Mouse (Mus musculus) layer of hippocampus, adult 11-12 months (tissue): ENCODE results near the gene Ralgps1.
A peak's percentile ranks its signal among the peaks of the same experiment; 100 is the strongest.

Experiments used
- DNase-seq: peaks from one replicate; pipeline ENCODE4 v3.0.0; 2022; ENCODE audit warnings: low spot score

The Ralgps1 gene

DNA sequence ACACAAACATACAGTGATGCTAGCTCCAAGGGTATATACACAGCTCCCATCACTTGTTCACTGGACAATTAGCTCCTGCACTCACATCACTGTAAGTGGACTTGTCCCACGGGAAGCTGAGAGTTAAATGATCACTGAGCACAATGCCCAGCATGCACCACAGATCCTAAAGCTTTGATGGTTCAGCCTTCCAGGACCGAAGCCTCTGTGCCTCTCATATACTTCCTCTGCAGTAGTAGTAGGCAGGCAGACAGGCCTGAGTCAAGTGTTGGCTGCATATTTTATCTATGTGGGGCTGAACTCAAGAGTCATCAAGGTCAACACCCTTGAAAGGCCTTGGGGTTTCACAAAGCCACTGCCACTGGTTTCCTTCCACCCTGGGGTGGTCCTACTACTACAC is 49.6 kb downstream of the Ralgps1 start:
- DNase-seq, result no peak

DNA sequence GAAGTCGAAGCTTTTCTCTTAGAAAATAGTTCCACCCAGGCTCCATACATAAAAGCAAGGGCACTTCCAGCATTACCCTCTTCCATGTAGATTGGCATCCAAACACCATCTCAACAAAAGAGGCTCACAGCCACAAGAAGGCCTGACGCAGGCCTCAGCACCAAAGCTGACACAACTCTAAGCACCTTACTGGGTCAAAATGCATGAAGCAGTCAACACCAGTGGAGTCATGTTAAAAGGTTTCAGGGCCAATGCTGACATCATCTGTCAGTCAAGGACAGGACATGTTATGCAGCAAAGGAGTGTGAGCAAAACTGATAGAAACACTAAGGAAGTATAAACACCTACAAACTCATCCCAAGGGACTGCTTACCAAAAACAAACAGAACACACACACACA is 50.3 kb downstream of the Ralgps1 start:
- no peak for DNase-seq

DNA sequence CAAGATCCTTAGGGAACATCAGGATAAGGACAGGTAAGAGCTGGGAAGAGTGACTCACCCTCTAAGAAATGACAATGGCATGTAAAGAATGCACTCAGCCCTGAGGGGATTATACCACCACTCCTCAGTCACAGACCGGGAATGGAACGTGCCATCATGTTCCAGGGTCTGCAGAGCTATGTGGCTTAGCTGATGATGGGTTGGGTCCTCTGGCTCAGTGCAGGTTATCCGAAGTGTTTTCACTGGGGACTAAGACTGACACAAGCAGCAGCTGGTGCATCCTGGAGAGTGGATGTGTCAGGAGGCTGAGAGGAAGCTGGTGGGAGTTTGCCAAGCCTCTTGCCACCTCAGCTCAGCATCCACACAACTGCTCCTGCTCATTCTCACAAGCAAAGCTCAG is 50.7 kb downstream of the Ralgps1 start:
- no peak for DNase-seq

DNA sequence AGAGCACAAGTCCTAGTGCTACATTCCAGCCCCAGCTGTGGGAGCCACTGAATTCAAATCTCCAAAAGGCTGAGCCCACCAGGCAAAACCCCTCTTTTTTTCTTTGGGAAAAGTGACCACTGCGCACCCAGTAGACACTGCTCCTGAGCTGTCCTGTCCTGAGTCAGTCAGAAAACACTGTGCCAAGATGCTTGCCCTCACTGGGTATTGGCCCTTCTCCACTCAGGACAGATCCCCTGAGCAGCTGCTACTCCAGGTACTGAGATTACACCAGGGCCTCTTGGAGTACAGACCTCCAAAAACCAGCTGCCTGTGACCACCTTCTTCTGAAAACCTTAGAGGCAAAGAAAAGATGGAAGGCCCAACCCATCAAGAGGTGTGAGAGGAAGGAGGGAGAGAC is 51.4 kb downstream of the Ralgps1 start:
- no peak for DNase-seq

DNA sequence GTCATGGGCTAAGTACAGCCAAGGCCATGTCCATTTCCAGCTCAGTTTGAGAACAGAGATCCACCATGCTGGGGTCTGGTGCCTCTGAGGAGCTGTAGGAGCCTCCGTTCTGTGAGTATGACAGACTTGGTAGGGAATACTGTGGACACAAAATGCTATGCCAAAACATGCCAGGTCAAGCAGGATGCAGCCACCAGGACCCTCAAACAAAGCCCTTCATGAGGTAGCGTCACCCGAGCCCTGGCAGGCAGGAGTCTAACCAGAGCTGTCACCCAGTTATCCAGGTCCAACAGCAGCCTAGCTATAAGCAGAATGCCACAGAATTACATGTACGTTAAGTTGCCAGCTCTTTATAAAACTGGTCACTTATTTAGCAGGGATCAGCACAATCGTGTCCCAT is 51.8 kb downstream of the Ralgps1 start:
- DNase-seq, result no peak

DNA sequence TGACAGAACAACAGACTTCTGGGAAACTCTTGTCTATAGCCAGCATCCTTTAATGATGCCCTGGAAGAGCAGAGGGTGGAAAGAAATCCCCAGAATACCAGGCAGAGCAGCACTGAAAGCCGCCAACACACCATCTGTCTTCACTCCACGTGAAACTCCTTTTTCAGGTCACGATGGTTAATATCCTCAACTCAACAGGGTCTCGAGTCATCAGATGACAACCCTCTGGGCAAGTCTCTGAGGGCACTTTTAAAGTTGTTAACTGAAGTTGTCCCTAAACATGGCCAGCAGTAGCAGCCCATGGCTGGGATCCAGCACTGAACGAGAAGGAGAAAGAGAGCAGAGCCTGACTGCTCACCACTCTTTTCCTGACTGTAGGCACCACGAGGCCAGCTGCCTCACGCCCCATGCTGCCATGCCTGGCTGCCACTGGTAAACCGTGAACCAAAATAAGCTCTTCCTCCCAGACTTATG is 52.8 kb downstream of the Ralgps1 start:
- DNase-seq, result peak; percentile 44

DNA sequence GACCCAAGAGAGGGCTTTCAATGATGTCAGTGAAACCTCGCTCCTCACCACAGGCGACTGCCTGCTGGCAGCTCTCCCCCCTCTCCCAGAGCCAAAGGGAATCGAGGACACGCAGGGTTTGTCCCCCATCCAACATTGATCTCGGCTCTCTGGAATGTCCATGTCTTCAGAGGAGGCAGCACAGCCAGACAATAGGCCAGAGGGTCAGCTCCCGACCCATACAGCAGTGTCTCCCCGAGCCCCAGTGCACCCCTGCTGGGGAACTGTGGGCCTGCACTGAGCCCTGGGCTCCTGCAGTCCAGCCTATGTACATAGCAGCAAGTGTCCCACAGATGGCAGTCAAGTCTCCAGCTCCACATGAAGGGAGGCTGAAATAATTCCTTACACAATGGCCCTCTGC is 54.8 kb downstream of the Ralgps1 start:
- DNase-seq, result peak; percentile 77

DNA sequence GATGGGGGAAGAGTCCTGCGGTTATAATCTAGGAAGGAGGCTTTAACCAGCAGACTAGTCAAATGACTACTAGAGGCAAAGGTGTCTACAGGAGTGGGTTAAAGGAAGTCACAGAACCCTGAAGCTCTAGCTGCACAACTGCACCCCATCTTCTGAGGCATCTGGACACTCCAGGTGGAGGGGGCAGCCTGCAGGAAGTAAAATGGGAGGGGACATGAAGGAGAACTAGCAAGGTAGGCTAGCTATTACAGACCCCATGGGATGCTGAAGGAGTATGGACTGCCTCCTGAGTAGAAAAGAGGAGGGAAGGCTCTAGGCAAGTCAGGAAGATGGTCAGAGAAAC is 55.3 kb downstream of the Ralgps1 start:
- no peak for DNase-seq

DNA sequence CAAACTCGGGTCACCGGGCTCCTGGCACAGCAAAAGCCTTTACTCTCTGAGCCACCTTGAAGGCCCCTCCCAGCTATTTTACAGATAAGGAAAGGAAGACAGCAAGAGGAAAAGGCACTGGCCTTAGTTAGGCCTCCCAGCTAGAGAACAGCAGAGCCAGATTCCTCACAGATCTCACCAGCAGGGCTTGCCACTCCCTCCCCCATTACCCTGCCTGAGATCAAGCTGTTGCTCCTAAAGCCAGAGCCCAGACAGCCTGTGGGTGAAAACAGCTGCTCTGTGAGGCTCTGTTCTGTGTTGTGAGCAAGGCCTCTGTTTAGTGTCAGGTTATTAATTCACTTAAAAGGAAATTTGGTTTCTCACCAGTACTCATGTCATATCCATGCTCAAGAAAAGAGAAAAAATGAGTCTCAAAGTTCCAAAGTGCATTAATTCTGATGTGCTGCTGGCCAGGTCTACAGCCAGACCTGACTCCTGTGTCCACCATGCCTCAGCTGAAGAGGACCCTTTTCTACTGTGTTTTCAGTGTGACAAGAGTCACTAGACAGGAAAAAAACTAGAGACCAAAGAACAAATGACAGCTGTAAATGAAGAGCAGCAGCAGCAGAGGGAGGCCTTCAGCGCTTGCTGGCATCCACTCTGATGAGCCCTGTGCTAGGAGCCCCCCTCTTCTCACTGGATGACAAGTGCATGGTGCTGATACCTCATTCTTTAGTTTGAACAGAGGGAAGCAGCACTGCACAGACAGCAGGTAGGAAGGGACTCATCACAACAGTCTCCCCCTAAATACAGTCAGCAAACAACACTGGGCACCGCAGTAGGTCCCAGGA is 55.8 kb downstream of the Ralgps1 start:
- peak; percentile 61 for DNase-seq

DNA sequence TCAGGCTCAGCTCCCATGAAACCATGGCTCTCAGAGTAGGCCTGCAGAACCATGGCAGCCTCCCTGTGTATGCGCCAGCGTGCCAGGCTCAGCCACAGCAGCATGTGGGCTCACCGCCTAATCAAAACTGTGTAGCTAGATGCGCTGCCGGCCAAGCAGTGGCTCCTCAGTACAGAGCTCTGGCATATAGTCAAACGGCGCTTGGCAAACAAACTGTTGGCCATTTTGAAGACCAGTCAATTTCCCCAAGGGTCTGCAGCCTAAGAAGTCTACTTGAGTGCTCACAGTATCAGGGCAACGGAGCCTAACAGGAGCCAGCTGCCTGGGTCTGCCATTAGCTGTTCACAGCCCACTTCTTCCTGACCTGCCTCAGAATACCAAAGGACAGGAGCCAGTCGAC is 61.9 kb downstream of the Ralgps1 start:
- peak; percentile 72 for DNase-seq

DNA sequence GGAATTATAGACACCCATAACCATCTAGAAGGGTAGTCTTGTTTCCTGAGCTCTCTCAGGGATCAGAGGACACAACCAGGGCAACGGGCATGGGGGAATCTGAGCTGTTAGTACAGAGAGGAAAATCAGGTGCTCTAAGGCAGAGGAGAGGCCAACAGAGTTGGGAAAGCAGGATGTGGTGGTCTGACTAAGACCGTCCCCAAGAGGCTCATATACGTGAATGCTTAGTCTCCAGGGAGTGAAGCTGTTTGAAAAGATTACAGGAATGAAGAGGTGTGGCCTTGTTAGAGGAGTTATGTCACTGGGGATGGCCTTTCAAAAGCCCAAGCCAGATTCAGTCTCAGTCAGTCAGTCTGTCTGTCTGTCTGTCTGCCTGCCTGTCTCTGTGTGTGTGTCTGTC is 64.7 kb downstream of the Ralgps1 start:
- DNase-seq, result no peak

DNA sequence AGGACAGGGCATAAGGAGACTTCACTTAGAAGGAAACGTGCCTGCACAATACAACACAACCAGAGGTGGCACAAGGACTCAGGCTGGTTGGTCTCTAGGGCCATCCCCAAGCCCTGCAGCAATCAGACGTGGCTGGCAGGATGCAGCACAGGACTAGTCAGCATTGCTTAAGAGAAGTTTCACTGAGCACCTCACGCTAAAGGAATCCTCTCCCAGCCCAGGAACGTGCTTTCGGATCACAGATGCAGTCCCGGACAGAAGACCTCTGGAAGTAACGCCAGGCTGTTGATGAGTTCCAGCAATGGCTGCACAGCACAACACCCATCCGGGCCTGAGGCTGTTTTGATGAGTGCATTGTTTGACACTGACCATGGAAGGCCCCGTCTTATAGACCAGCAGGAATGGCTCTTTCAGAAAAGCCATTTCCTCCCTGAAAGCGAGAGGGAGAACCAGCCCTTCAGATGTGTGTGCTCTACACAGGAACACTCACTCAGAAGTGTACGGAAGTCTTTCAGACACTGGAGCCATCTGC is 67.8 kb downstream of the Ralgps1 start:
- DNase-seq, result no peak

DNA sequence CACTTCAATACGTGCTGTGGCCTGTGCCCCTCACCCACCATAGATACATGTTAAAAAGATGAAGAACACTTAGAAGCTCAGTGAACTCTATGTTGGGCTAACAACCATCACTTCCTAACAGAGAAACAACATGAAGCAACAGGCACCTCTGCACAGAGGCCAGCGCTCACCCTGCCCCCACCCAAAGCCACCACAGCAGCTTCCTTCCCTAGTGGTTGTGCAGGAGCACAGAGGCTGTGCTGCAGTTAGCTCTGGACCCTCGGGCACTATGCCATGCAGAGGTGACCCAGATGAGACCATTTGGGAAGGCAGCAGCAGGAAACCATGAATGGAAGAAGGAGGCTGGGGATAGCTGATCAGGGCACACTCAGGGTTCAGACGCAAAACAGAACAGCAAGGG is 68.5 kb downstream of the Ralgps1 start:
- no peak for DNase-seq

DNA sequence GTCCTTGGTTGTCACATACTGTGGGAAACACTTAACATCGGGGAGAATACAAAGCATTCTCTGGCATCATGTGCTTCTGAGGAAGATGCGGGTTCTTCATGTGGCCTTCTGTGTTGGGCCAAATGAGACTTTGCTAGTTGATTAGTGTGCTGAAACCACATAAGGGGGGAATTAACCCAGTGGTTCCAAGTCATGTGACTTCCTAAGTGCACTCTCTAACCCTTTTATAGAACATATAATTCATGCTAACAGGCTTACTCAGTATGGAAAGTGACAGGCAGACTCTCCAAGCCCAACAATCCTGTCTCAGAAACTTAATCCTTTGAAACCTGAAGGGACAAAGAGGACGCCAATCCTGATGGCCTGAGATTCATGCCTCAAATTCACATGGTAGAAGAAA is 68.9 kb downstream of the Ralgps1 start:
- DNase-seq, result no peak

DNA sequence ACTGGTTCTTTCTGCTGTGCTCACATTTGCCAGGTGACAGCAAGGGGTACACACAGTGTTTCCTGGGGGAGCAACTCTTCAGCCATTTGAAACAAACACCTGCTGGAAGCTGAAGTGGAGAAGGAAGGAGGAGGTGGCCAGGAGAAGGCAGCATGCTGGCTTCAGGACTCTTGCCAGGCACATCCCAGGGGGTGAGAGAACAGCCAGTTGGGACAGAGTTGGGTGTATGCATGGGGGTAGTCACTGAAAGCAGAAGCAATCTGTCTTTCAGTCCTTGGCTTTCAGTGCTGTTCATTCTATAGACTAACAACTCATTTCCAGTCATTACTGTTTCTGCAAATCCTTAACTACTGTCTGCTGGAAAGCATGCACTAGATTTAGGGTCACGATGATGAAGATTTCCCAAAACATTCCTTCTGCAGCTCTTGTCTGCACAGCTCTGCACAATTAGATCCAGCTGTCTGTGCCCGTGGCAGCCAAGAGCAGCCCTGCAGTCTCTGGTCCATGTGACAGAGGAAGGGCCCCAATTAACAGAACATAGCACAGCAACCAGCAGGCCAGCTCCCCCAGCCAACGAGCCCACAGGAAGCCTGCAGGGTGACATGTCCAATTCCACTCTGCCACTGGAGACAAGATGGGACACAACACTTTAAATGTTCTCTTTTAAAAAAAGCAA is 70.8 kb downstream of the Ralgps1 start:
- no peak for DNase-seq

DNA sequence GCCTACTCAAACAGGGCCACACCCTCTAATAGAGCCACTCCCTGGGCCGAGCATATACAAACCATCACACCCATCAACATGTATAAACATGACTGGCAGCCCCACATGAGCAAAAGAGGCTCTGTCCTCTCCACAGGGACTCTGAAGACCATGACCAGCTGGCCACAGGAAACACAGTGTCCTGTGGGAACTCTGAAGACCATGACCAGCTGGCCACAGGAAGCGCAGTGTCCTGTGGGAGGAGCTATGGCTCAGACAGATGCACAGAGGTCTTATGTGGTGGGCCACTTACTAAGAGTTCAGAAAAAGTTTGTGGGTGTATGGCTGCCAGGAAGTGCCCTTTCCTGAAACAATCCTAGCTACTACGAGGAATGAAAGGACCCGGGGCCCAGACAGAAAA is 72.4 kb downstream of the Ralgps1 start:
- DNase-seq, result no peak

DNA sequence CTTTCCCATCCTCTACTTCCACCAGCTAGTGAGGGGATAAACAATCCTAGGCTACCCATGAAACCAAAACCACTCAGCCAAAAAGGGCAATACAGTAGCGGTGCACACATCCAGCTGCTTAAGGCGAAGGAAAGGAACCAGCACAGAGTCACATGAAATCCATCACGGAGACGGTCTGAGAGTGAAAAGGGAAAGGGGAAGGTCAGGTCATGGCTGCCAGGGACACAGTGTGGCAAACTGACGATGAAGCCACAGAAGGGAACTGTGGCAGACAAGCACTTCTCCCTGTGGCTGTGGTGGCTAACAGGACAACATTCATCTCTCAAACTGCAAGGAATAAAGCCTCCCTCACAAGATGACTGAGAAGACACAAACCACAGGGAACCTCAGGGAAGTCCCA is 76.2 kb downstream of the Ralgps1 start:
- DNase-seq, result no peak

DNA sequence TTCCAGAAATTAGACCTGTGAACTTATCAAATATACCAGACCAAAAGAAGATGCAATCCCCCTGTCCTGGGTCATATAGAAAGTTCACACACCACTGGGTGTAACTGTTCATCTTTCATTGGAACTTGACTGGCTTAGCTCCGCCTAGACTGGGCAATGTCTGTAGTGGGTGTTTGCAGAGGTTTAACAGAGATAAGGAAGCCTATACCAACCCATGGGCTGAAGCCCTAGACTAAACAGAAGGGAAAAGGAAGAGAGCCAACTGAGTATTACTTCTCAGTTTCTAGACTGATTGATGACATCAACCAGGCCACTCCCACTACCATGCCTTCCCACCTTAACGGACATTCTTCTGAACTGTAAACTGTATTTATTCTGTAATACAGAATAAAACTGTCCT is 79.2 kb downstream of the Ralgps1 start:
- DNase-seq, result no peak

DNA sequence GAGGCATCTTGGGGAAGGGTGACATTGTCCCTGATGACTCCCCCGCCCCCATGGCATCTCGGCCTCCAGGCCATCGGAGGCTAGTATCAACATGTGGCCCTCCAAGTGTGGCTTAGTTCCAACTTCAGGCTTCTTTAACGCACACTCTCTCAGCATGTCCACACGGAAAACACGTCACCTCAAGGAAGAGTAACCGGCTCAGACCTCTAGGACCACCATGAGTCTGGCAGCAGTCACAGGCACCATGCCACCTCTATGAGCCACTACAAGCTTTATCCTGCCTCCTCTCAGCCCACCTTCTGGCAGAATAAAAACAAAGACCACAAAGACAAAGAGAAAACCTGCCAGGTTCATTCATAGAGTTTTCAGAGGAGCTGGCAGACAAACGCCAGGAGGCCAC is 80.8 kb downstream of the Ralgps1 start:
- DNase-seq, result no peak

DNA sequence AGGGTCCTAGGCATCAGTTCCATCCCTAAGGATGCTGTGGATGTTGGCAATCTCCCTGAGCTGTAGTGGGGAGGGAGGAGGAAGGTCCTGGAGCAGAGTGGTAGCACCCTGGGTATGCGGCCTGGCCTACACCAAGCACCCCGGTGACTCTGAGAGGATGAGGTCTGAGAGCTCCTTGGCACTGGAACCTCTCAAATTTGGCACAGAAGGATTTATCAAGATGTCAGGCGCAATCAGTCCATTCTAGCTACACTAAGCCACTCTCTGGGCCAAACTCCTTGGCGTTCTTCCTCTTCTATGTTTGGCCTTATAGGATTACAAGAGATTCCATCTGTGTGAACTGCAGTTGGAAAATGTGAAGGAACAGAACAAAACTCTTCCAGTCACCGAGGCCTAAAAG is 82.4 kb downstream of the Ralgps1 start:
- DNase-seq, result no peak

DNA sequence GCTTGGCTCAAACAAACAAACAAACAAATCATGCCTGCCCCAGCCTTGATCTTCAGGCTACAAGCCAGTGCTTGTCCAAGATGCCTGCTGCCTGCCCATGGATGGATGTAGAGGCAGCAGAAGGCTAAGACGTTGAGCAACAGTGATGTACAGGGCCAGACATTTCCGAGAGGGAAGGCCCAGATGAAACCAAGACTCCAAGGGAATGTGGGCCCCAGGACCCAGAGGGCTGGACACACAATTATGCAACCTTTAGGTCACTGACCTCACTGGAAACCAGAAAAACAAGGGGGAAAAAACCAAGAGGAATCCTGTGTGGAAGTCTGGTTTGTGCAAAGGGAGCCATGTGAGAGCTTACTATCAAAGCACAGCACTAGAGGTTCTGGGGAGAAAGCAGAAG is 87.6 kb downstream of the Ralgps1 start:
- DNase-seq, result no peak

DNA sequence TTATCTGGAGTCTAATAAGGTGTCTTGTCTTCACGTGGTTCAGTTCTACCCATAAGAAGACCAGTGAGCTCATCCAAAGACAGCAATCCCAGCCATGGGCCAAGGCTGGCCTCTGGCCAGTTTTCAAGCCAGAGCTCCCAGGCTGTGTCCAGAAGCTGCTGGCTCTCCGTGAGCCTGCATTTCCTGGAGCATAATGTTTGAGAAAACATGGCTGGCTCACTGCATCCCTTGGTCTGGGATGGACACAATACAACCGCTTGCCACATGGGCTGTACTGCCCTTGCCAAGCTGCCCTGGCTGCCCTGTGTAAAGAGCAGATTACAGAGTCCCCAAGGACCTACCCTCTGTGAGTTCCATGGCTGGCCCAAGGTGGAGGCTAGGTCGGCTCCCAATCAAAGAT is 88.4 kb downstream of the Ralgps1 start:
- DNase-seq, result no peak

DNA sequence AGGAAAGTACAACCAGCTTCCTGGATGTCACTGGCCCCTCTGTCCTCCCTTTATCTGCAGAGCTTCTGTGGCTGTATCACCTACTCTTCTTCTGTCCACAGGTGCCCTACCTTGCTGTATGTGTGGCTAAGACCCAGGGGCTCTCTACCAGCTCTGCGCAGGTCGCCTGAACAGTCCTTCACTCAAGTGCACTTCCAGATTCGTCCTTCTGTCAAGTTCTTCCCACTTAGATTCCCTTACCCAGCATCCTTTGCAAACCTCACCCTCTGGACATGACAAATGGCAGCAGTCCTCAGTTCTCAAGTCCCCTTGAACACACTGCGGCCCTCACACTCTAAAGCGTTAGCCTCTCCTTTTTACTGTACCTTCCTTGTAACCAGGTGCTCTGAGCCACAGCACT is 89.5 kb downstream of the Ralgps1 start:
- no peak for DNase-seq

DNA sequence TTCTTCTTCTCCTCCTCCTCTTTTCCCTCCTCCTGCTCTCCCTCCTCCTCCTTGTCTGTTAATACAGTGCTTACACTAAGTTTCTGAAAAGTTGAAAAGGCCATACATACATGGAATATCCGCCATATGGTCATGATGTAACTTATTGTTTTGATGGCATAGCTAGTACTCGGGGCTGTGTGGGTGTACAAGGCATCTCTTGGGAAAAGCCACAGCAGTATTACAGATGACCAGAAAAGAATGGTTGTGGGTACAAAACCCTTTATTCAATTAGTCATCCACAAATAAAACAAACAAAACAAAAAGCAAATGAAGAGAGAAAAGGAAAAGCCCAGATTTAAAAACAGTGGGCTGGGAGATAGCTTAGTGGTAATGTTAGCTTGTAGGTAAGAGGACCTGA is 90.8 kb downstream of the Ralgps1 start:
- DNase-seq, result no peak
